Mouse (Mus musculus): Measurements from ENCODE around the gene Oas1h.

GRCm38 (mm10) chr5:120895231-120895900, 34.1 kb downstream of the Oas1h start:
- TF ChIP-seq CTCF (IDR thresholded peaks at IDR 0.05; ENCODE audit: extremely low read depth, insufficient read depth, insufficient read length, insufficient replicate concordance) (no peak), POLR2A (IDR thresholded peaks at IDR 0.05; ENCODE audit: low read depth, low read length) (no peak)

Measured in spleen, adult 2 months (tissue).